Mouse (Mus musculus): ENCODE measurements around the gene Alkbh4.

Gene Alkbh4

DNA sequence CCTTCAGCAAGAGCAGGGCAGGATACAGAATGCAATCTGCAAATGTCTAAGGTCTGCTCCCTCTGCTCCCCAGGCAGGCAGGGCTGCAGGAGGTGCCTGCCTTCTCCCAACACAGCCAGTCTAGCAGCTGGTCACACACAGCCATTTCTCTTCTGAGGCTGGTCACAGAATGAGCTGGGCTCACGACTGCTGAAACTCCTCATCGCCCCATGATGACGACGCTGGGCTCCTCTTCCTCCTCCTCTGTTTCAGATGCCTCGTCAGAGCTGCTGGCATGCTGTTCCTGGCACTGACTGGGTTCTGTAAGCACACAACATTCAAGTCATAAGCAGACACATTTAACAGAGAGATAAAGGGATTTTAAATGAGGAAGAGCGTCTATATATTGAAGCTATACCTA lies 45.3 kb downstream of the Alkbh4 start:
- no peak for DNase-seq (ENCODE audit: low read depth, low spot score)

DNA sequence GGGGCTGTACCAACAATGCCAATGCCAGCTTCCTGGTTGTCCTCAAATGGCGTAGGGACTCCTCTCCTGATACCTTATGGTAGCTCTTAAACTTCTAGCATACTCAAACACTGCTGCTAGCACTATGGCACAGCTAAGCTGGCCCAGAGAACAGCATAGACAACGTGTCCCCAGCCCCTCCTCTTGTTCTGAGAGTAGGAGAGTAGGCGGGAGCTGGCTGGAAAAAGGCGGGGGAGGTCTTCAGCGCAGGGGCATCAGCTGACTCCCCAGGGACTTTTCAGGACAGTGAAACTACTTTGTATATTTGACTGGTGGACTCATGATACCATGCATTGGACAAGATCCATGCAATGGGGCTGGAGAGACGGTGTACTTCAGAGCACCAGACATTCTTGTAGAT lies 46.1 kb downstream of the Alkbh4 start:
- no peak for DNase-seq (ENCODE audit: low read depth, low spot score)

DNA sequence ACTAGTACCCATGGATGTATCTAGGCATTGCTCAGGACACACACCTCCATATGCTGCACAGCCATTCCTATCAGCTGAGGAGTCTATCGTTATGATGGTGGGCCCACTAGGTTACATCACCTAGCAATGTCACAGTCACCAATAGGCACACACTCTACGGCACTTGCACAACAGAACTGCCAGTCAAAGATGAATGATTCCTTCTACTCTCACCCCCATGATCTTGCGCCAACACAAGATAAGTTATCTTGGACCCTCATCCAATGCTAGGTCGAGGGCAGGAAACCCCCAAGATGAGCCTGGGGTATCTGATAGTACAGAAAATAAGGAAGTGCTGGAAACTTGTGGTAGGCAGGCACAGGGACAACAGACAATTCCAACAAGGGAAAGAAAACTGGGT lies 46.9 kb downstream of the Alkbh4 start:
- no peak for DNase-seq (ENCODE audit: low read depth, low spot score)

DNA sequence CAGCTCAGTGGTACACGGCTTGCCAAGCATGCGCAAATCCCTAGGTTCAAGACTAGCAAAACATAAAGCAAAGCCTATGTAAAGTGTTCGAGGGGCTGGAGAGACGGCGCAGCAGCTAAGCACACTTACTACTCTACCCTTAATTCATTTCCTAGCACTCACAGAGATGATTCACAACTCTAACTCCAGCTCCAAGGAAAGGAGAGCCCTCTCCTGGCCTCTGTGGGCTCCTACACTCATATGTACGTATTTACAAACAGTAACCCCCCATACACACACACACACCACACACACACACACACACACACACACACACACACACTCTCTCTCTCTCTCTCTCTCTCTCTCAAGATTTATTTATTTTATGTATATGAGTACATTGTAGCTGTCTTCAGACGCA lies 47.8 kb downstream of the Alkbh4 start:
- no peak for DNase-seq (ENCODE audit: low read depth, low spot score)

DNA sequence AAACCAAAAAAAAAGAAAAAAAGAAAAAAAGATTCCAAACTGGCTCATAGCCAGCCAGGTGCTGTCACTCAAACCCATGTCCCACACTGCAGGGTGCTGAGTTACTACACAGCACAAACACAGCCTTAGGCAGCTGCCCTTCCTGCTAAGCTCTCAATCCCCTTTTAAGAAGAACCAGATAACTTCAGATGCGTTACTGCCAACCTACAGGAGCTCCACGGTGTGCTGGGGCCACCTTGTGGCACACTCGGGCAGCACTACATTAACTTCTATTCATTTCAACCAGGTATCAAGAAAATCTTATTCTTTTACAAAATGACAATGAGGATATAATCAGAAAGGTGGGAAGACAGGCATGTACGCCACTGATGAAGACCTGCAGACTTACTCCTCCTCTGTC lies 50.8 kb downstream of the Alkbh4 start:
- no peak for DNase-seq (ENCODE audit: low read depth, low spot score)

All from c-Kit-negative CD71-positive TER-119-positive erythroid progenitor cells, embryonic 14.5 days (primary cell).